Mouse (Mus musculus): ENCODE measurements at regions not wholly inside any gene's neighbourhood (a gene's known extent, or its start where the extent isn't known, plus 50 kb on each side); places are given as distances from the start of the nearest gene placed in this dataset.

DNA sequence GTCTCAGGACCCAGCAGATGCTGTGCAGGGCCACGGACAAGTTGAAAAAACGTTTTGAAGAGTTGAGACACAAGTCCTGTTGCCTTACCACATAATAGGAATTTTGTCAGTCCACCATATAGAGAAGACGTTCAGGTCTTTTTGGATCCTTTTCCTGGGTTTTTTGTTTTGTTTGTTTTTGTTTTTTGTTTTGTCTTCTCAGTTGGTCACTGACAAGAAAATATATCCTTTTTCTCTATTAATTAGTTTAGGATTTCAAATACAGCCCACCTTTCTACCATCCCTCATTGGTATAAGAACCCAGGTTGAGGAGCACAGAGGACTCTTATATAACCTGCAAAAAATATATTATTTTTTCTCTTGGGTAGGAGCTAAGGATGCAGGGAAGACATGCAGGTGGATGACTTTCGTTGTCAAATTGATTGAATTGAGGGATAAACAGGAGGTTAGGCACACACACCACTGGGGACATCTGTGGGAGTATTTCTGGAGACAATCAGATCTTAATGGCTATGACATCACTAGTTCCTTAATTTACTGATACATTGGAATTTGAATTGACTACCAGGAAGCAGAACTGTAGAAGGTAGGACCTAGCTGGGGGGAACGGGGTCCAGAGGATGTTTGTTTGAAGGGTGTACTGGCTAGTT is 101.7 kb upstream of the Cpsf6 start:
- TF ChIP-seq POLR2A (IDR thresholded peaks at IDR 0.05; ENCODE audit: borderline replicate concordance, control insufficient read depth, low read depth, low read length) (no peak), CTCF (IDR thresholded peaks at IDR 0.05; ENCODE audit: control insufficient read depth, insufficient read depth, low read length) (no peak)

Data from bone marrow, adult 2 months (tissue).